Comparison of ENCODE assay signal across 24 mouse cellular contexts in genomic region chr7:141484186-141485120, GRCm38 (mm10). TPM values are rescaled to one million over a fixed set of nuclear protein-coding genes. Genes with fewer than 3 reads are reported as not detected.
DNase-seq lines count a peak whose midpoint lies in the region; ATAC-seq and TF ChIP-seq lines count a peak whose summit lies in the region.
"Had no signal": no experiment of that assay in that cellular context is flagged by ENCODE, and none has a peak within 500 bp of the region (broad histone marks: within the 10 kb centered on the region; RNA-seq: fewer than 3 reads in every experiment).

No protein-coding gene starts in this region.

- 18% methylated on average over 5 of the region's 5 CpGs for WGBS in cerebellum, adult 2 months
- WGBS in hindbrain, embryonic 15.5 days: 63% methylated on average over 5 of the region's 5 CpGs
- WGBS in hindbrain, embryonic 10.5 days: 81% methylated on average over 5 of the region's 5 CpGs
- 73% methylated on average over 5 of the region's 5 CpGs for WGBS in midbrain, postnatal 0 days

- peak overlapping the region; percentile 82 for H3K4me3 ChIP-seq in cerebellum, adult 2 months (replicated peaks; ENCODE audit: insufficient read depth, low read depth, low read length)
- no peak overlapping the region for H3K4me3 ChIP-seq in hindbrain, embryonic 15.5 days
- H3K4me3 ChIP-seq in hindbrain, embryonic 10.5 days: no peak overlapping the region
- no peak overlapping the region for H3K4me3 ChIP-seq in midbrain, postnatal 0 days (ENCODE audit: low read depth, low read length)
- H3K4me3 ChIP-seq: erythroblast, embryonic 14.5 days; layer of hippocampus, adult 2 months; left cerebral cortex, adult 2 months; limb, embryonic 12.5 days; liver, embryonic 15.5 days had no signal

- no peaks in the 10 kb centered on the region for H3K27me3 ChIP-seq in cerebellum, adult 2 months (ENCODE audit: control insufficient read depth, insufficient read depth, low read length)
- no peaks in the 10 kb centered on the region for H3K27me3 ChIP-seq in hindbrain, embryonic 15.5 days
- peaks cover 32% of the 10 kb centered on the region for H3K27me3 ChIP-seq in hindbrain, embryonic 10.5 days (ENCODE audit: insufficient read depth, poor library complexity, severe bottlenecking)
- no peaks in the 10 kb centered on the region for H3K27me3 ChIP-seq in midbrain, postnatal 0 days (ENCODE audit: insufficient read depth, low read length)

- TF ChIP-seq CTCF in cerebellum, adult 2 months (IDR thresholded peaks at IDR 0.05; ENCODE audit: borderline replicate concordance, insufficient read depth, low read depth, low read length): no peak
- no peak for TF ChIP-seq CTCF in midbrain, postnatal 0 days (IDR thresholded peaks at IDR 0.05)

- peaks cover 43% of the 10 kb centered on the region for H3K4me1 ChIP-seq in cerebellum, adult 2 months (ENCODE audit: control insufficient read depth, insufficient read depth, low read length)
- peaks cover 68% of the 10 kb centered on the region for H3K4me1 ChIP-seq in hindbrain, embryonic 15.5 days (replicated peaks)
- H3K4me1 ChIP-seq in hindbrain, embryonic 10.5 days (replicated peaks): peaks cover 44% of the 10 kb centered on the region
- peaks cover 15% of the 10 kb centered on the region; the same call in 1 of the 2 replicates for H3K4me1 ChIP-seq in midbrain, postnatal 0 days (ENCODE audit: insufficient read depth, low read length)

- peak; percentile 70 to 72 for DNase-seq in cerebellum, adult 2 months
- DNase-seq in cerebellum, adult 11 months: no peak
- DNase-seq in hindbrain, embryonic 10.5 days (ENCODE audit: low spot score): no peak
- peak; percentile 60 for DNase-seq in MN1 (ENCODE audit: low spot score)
- DNase-seq in cerebellum, postnatal 25 days: peak; percentile 65 to 72
- no peak for DNase-seq in midbrain, postnatal 0 days (ENCODE audit: low spot score)
- no peak for DNase-seq in right cerebral cortex, postnatal 10 days (ENCODE audit: low spot score in 2 of 2)
- DNase-seq: adrenal gland, postnatal 14 days; kidney, adult 8-10 months; kidney, postnatal 14 days; lung, embryonic 14.5 days; lung, postnatal 14 days; midbrain, embryonic 14.5 days; spleen, adult 18-20 months; thymus, postnatal 14 days had no signal

- peak; percentile 33; the same call in 1 of the 2 replicates for TF ChIP-seq POLR2A in cerebellum, adult 2 months (IDR thresholded peaks at IDR 0.05; ENCODE audit: borderline replicate concordance, insufficient read depth, low read length)

- no peak for ATAC-seq in hindbrain, embryonic 15.5 days (ENCODE audit: low FRiP score, low read depth)
- ATAC-seq in midbrain, postnatal 0 days (ENCODE audit: low FRiP score): no peak
- ATAC-seq: forebrain, embryonic 16.5 days; intestine, embryonic 16.5 days had no signal

- no peak overlapping the region for H3K9ac ChIP-seq in hindbrain, embryonic 15.5 days
- no peak overlapping the region for H3K9ac ChIP-seq in midbrain, postnatal 0 days (replicated peaks; ENCODE audit: low read length, poor library complexity, severe bottlenecking)
- H3K9ac ChIP-seq: limb, embryonic 12.5 days; liver, embryonic 15.5 days; lung, embryonic 14.5 days had no signal

- peak overlapping the region; percentile 93 for H3K4me2 ChIP-seq in hindbrain, embryonic 15.5 days
- no peak overlapping the region for H3K4me2 ChIP-seq in midbrain, postnatal 0 days (ENCODE audit: low read depth, low read length, poor library complexity, severe bottlenecking)
- H3K4me2 ChIP-seq: limb, embryonic 12.5 days; liver, embryonic 15.5 days; lung, embryonic 14.5 days had no signal

- H3K36me3 ChIP-seq in hindbrain, embryonic 15.5 days: no peaks in the 10 kb centered on the region
- H3K36me3 ChIP-seq in hindbrain, embryonic 10.5 days: no peaks in the 10 kb centered on the region
- no peaks in the 10 kb centered on the region for H3K36me3 ChIP-seq in midbrain, postnatal 0 days (ENCODE audit: insufficient read depth, low read length)
- H3K36me3 ChIP-seq: limb, embryonic 12.5 days; liver, embryonic 15.5 days had no signal

- H3K9me3 ChIP-seq in hindbrain, embryonic 15.5 days: no peaks in the 10 kb centered on the region
- no peaks in the 10 kb centered on the region for H3K9me3 ChIP-seq in hindbrain, embryonic 10.5 days
- H3K9me3 ChIP-seq in midbrain, postnatal 0 days (ENCODE audit: low read length): no peaks in the 10 kb centered on the region
- H3K9me3 ChIP-seq: limb, embryonic 12.5 days; liver, embryonic 15.5 days had no signal

- H3K27ac ChIP-seq in cerebellum, adult 2 months (ENCODE audit: insufficient read depth, low read length): peak overlapping the region; percentile 87
- no peak overlapping the region for H3K27ac ChIP-seq in hindbrain, embryonic 15.5 days (replicated peaks)
- no peak overlapping the region for H3K27ac ChIP-seq in hindbrain, embryonic 10.5 days
- H3K27ac ChIP-seq in midbrain, postnatal 0 days (ENCODE audit: low read depth, low read length): no peak overlapping the region
- H3K27ac ChIP-seq: layer of hippocampus, adult 2 months; left cerebral cortex, adult 2 months; limb, embryonic 12.5 days; liver, embryonic 15.5 days had no signal

RNA-seq across cellular contexts. Expression of gene Tspan4, which starts 9.4 kb away (rescaled TPM):
- 140 and 162 TPM in 2 replicates for polyA plus RNA-seq in cerebellum, adult 2 months (2012; rRNA removed)
- polyA plus RNA-seq in hindbrain, embryonic 15.5 days (2015; fragmentation: Nextera tagmentation; extraction: Ambion mirVana): 63.2 and 66.7 TPM in 2 replicates
- polyA plus RNA-seq in hindbrain, embryonic 10.5 days (2016; fragmentation: Nextera tagmentation; extraction: Ambion mirVana): 36.3 and 38.6 TPM in 2 replicates
- total RNA-seq in midbrain, postnatal 0 days (2014; rRNA removed): 91.4 and 94.8 TPM in 2 replicates
- 68.1 and 75.7 TPM in 2 replicates for polyA plus RNA-seq in midbrain, postnatal 0 days (2015; fragmentation: Nextera tagmentation; extraction: Ambion mirVana)
- total RNA-seq: neutrophil, adult 5-6 weeks had no signal

RNA-seq across cellular contexts. Expression of gene Polr2l, which starts 9.5 kb away (rescaled TPM):
- 58.9 and 62.3 TPM in 2 replicates for polyA plus RNA-seq in cerebellum, adult 2 months (2012; rRNA removed)
- polyA plus RNA-seq in hindbrain, embryonic 15.5 days (2015; fragmentation: Nextera tagmentation; extraction: Ambion mirVana): 85.9 and 86.2 TPM in 2 replicates
- 89.5 and 90.0 TPM in 2 replicates for polyA plus RNA-seq in hindbrain, embryonic 10.5 days (2016; fragmentation: Nextera tagmentation; extraction: Ambion mirVana)
- total RNA-seq in midbrain, postnatal 0 days (2014; rRNA removed): 27.0 and 28.9 TPM in 2 replicates
- polyA plus RNA-seq in midbrain, postnatal 0 days (2015; fragmentation: Nextera tagmentation; extraction: Ambion mirVana): 77.9 and 78.5 TPM in 2 replicates

RNA-seq across cellular contexts. Expression of gene Cd151, which starts 17.3 kb away (rescaled TPM):
- polyA plus RNA-seq in cerebellum, adult 2 months (2012; rRNA removed): 68.7 and 73.9 TPM in 2 replicates
- 20.6 and 20.7 TPM in 2 replicates for polyA plus RNA-seq in hindbrain, embryonic 15.5 days (2015; fragmentation: Nextera tagmentation; extraction: Ambion mirVana)
- 26.0 and 29.7 TPM in 2 replicates for polyA plus RNA-seq in hindbrain, embryonic 10.5 days (2016; fragmentation: Nextera tagmentation; extraction: Ambion mirVana)
- total RNA-seq in midbrain, postnatal 0 days (2014; rRNA removed): 46.4 and 52.9 TPM in 2 replicates
- polyA plus RNA-seq in midbrain, postnatal 0 days (2015; fragmentation: Nextera tagmentation; extraction: Ambion mirVana): 13.6 and 15.0 TPM in 2 replicates

RNA-seq across cellular contexts. Expression of gene Cracr2b, which starts 23.6 kb away (rescaled TPM):
- polyA plus RNA-seq in cerebellum, adult 2 months (2012; rRNA removed): 8.3 and 10.1 TPM in 2 replicates
- polyA plus RNA-seq in hindbrain, embryonic 15.5 days (2015; fragmentation: Nextera tagmentation; extraction: Ambion mirVana): 7.1 and 9.5 TPM in 2 replicates
- polyA plus RNA-seq in hindbrain, embryonic 10.5 days (2016; fragmentation: Nextera tagmentation; extraction: Ambion mirVana): 8.1 and 9.1 TPM in 2 replicates
- total RNA-seq in midbrain, postnatal 0 days (2014; rRNA removed): 4.0 and 5.3 TPM in 2 replicates
- 5.3 and 5.9 TPM in 2 replicates for polyA plus RNA-seq in midbrain, postnatal 0 days (2015; fragmentation: Nextera tagmentation; extraction: Ambion mirVana)

RNA-seq across cellular contexts. Expression of gene Pnpla2, which starts 29.5 kb away (rescaled TPM):
- polyA plus RNA-seq in cerebellum, adult 2 months (2012; rRNA removed): 46.8 and 51.3 TPM in 2 replicates
- polyA plus RNA-seq in hindbrain, embryonic 15.5 days (2015; fragmentation: Nextera tagmentation; extraction: Ambion mirVana): 19.7 and 19.8 TPM in 2 replicates
- polyA plus RNA-seq in hindbrain, embryonic 10.5 days (2016; fragmentation: Nextera tagmentation; extraction: Ambion mirVana): 19.3 and 20.3 TPM in 2 replicates
- 6.5 and 7.0 TPM in 2 replicates for total RNA-seq in midbrain, postnatal 0 days (2014; rRNA removed)
- 22.2 and 24.5 TPM in 2 replicates for polyA plus RNA-seq in midbrain, postnatal 0 days (2015; fragmentation: Nextera tagmentation; extraction: Ambion mirVana)

Comparison
In these comparisons a context has a peak if more than half of its experiments do, and no peak if none do; other contexts are left out.
1. DNase-seq: peak in cerebellum, adult 2 months (2 of 2), MN1 (single experiment) and cerebellum, postnatal 25 days (2 of 2); none in cerebellum, adult 11 months (single experiment), hindbrain, embryonic 10.5 days (single experiment), midbrain, postnatal 0 days (single experiment) and right cerebral cortex, postnatal 10 days (0 of 2).